32 mouse cellular contexts compared by ENCODE assay signal in genomic region chr6:122598014-122598413, GRCm38 (mm10). TPM values are rescaled to one million over a fixed set of nuclear protein-coding genes. Genes with fewer than 3 reads are reported as not detected.
DNase-seq lines count a peak whose midpoint lies in the region; ATAC-seq and TF ChIP-seq lines count a peak whose summit lies in the region.
"Had no signal": no experiment of that assay in that cellular context is flagged by ENCODE, and none has a peak within 500 bp of the region (broad histone marks: within the 10 kb centered on the region; RNA-seq: fewer than 3 reads in every experiment).

No protein-coding gene starts in this region.

- no peak for TF ChIP-seq CTCF in left cerebral cortex, adult 2 months (IDR thresholded peaks at IDR 0.05)

- H3K27me3 ChIP-seq in heart, embryonic 12.5 days (replicated peaks) = no peaks in the 10 kb centered on the region
- no peaks in the 10 kb centered on the region for H3K27me3 ChIP-seq in midbrain, embryonic 16.5 days (ENCODE audit: control insufficient read depth, insufficient read depth, low read depth, low read length)
- H3K27me3 ChIP-seq: forebrain, embryonic 13.5 days; hindbrain, embryonic 12.5 days; kidney, embryonic 15.5 days; neural tube, embryonic 15.5 days had no signal

- intact Hi-C loops in left cerebral cortex, adult 2 months (cut with DNase I) = no loop called here

- no peak for ATAC-seq in heart, embryonic 12.5 days (ENCODE audit: insufficient number of reproducible peaks, low FRiP score)
- ATAC-seq in megakaryocyte-erythroid progenitor cell, adult 5-6 weeks (replicated peaks; ENCODE audit: low FRiP score, low TSS enrichment, poor library complexity, severe bottlenecking) = peak; percentile 32
- no peak for ATAC-seq in midbrain, embryonic 16.5 days
- ATAC-seq: intestine, postnatal 0 days had no signal

- no peaks in the 10 kb centered on the region for H3K36me3 ChIP-seq in heart, embryonic 12.5 days
- H3K36me3 ChIP-seq in midbrain, embryonic 16.5 days (ENCODE audit: control insufficient read depth, insufficient read depth, low read length) = no peaks in the 10 kb centered on the region
- H3K36me3 ChIP-seq: hindbrain, embryonic 12.5 days; kidney, embryonic 15.5 days; midbrain, embryonic 10.5 days; neural tube, embryonic 15.5 days had no signal

- no peak overlapping the region for H3K9ac ChIP-seq in heart, embryonic 12.5 days
- H3K9ac ChIP-seq in midbrain, embryonic 16.5 days (ENCODE audit: low read depth, low read length) = no peak overlapping the region
- H3K9ac ChIP-seq: forebrain, embryonic 13.5 days; hindbrain, embryonic 12.5 days; kidney, embryonic 15.5 days; neural tube, embryonic 15.5 days had no signal

- H3K4me1 ChIP-seq in heart, embryonic 12.5 days (replicated peaks) = no peaks in the 10 kb centered on the region
- H3K4me1 ChIP-seq in midbrain, embryonic 16.5 days (ENCODE audit: control insufficient read depth, insufficient read depth, low read length) = peaks cover 5% of the 10 kb centered on the region; the same call in 1 of the 2 replicates
- H3K4me1 ChIP-seq: hindbrain, embryonic 12.5 days; kidney, embryonic 15.5 days had no signal

- no peak overlapping the region for H3K27ac ChIP-seq in heart, embryonic 12.5 days (ENCODE audit: poor library complexity, severe bottlenecking)
- H3K27ac ChIP-seq in midbrain, embryonic 16.5 days (ENCODE audit: low read length) = no peak overlapping the region
- no peak overlapping the region for H3K27ac ChIP-seq in left cerebral cortex, adult 2 months
- H3K27ac ChIP-seq: forebrain, embryonic 13.5 days; hindbrain, embryonic 12.5 days; kidney, embryonic 15.5 days; midbrain, embryonic 10.5 days; neural tube, embryonic 15.5 days; stomach, postnatal 0 days had no signal

- no peak overlapping the region for H3K4me3 ChIP-seq in heart, embryonic 12.5 days
- H3K4me3 ChIP-seq in midbrain, embryonic 16.5 days (ENCODE audit: low read depth, low read length) = no peak overlapping the region
- no peak overlapping the region for H3K4me3 ChIP-seq in left cerebral cortex, adult 2 months
- H3K4me3 ChIP-seq: forebrain, embryonic 13.5 days; hindbrain, embryonic 12.5 days; kidney, embryonic 15.5 days; midbrain, embryonic 10.5 days; neural tube, embryonic 15.5 days had no signal

- peak; percentile 90 for DNase-seq in heart, adult 11 months
- peak; percentile 16 to 31 for DNase-seq in spleen, postnatal 36 days (ENCODE audit: low spot score in 2 of 2)
- DNase-seq in spleen, adult 12 weeks (ENCODE audit: low spot score) = no peak
- DNase-seq in left cerebral cortex, adult 2 months (ENCODE audit: extremely low spot score in 1 of 2, low spot score in 2 of 2) = no peak
- DNase-seq in cerebellum, adult 9-10 months = no peak
- DNase-seq: adrenal gland, postnatal 25 days; cerebellum, adult 11-12 months; cerebellum, postnatal 36 days; gastrocnemius, adult 2 months; kidney, postnatal 4 days; layer of hippocampus, adult 9-11 months; lung, adult 2 months; lung, postnatal 14 days; right cerebral cortex, postnatal 14 days; thymus, adult 2 months had no signal

- no peaks in the 10 kb centered on the region for H3K9me3 ChIP-seq in heart, embryonic 12.5 days (replicated peaks)
- no peaks in the 10 kb centered on the region for H3K9me3 ChIP-seq in midbrain, embryonic 16.5 days (replicated peaks; ENCODE audit: control insufficient read depth, low read length, poor library complexity, severe bottlenecking)
- H3K9me3 ChIP-seq: forebrain, embryonic 13.5 days; hindbrain, embryonic 12.5 days; kidney, embryonic 15.5 days; midbrain, embryonic 10.5 days; neural tube, embryonic 15.5 days had no signal

- WGBS in heart, embryonic 12.5 days = 88% methylated on average over 4 of the region's 4 CpGs
- over 99% methylated on average over 4 of the region's 4 CpGs for WGBS in midbrain, embryonic 16.5 days

- no peak overlapping the region for H3K4me2 ChIP-seq in heart, embryonic 12.5 days
- H3K4me2 ChIP-seq in midbrain, embryonic 16.5 days (ENCODE audit: low read length) = no peak overlapping the region
- H3K4me2 ChIP-seq: forebrain, embryonic 13.5 days; heart, embryonic 11.5 days; hindbrain, embryonic 12.5 days; kidney, embryonic 15.5 days; neural tube, embryonic 15.5 days had no signal

RNA-seq across cellular contexts. Expression of gene Apobec1, which starts 4.2 kb away (rescaled TPM):
- 1.9 and 3.0 TPM in 2 replicates for polyA plus RNA-seq in heart, embryonic 12.5 days (2016; fragmentation: Nextera tagmentation; extraction: Ambion mirVana)
- 11.5 and 30.2 TPM in 2 replicates for total RNA-seq in megakaryocyte-erythroid progenitor cell, adult 5-6 weeks (2014; fragmentation: Nextera tagmentation)
- 3.1 and 6.2 TPM in 2 replicates for total RNA-seq in megakaryocyte-erythroid progenitor cell, adult 5-6 weeks (2017)
- 0.66 and 1.7 TPM in 2 replicates for polyA plus RNA-seq in midbrain, embryonic 16.5 days (2015; fragmentation: Nextera tagmentation; extraction: Ambion mirVana)
- 1 to 10 TPM; 1.3 to 1.9 TPM for total RNA-seq in left cerebral cortex, adult 2 months (2021)

RNA-seq across cellular contexts. Expression of gene Gdf3, which starts 11.9 kb away (rescaled TPM):
- polyA plus RNA-seq in heart, embryonic 12.5 days (2016; fragmentation: Nextera tagmentation; extraction: Ambion mirVana) = 0.14 and 0.28 TPM in 2 replicates
- total RNA-seq in megakaryocyte-erythroid progenitor cell, adult 5-6 weeks (2014; fragmentation: Nextera tagmentation) = 14.1 and 24.4 TPM in 2 replicates
- total RNA-seq in megakaryocyte-erythroid progenitor cell, adult 5-6 weeks (2017) = 9.7 and 15.2 TPM in 2 replicates
- 0.09 TPM in 1 of 2 replicates, not detected in the other for polyA plus RNA-seq in midbrain, embryonic 16.5 days (2015; fragmentation: Nextera tagmentation; extraction: Ambion mirVana)
- not detected for total RNA-seq in left cerebral cortex, adult 2 months (2021)
- total RNA-seq: adrenal gland, postnatal 25 days; gastrocnemius, adult 2 months; gastrocnemius, postnatal 4 days; heart, postnatal 10 days; left cerebral cortex, adult 18-20 months; left cerebral cortex, postnatal 36 days; midbrain, postnatal 0 days had no signal
- polyA plus RNA-seq: embryonic facial prominence, embryonic 14.5 days; forebrain, embryonic 13.5 days; kidney, embryonic 15.5 days; lung, adult 2 months; midbrain, postnatal 0 days; stomach, postnatal 0 days had no signal

RNA-seq across cellular contexts. Expression of gene Dppa3, which starts 28.2 kb away (rescaled TPM):
- polyA plus RNA-seq in heart, embryonic 12.5 days (2016; fragmentation: Nextera tagmentation; extraction: Ambion mirVana) = not detected in 2 replicates
- not detected in 2 replicates for total RNA-seq in megakaryocyte-erythroid progenitor cell, adult 5-6 weeks (2014; fragmentation: Nextera tagmentation)
- total RNA-seq in megakaryocyte-erythroid progenitor cell, adult 5-6 weeks (2017) = not detected in 2 replicates
- not detected in 2 replicates for polyA plus RNA-seq in midbrain, embryonic 16.5 days (2015; fragmentation: Nextera tagmentation; extraction: Ambion mirVana)
- total RNA-seq in left cerebral cortex, adult 2 months (2021) = not detected
- total RNA-seq: adrenal gland, postnatal 25 days; gastrocnemius, adult 2 months; gastrocnemius, postnatal 4 days; heart, postnatal 10 days; left cerebral cortex, adult 18-20 months; left cerebral cortex, postnatal 36 days; midbrain, postnatal 0 days had no signal
- polyA plus RNA-seq: embryonic facial prominence, embryonic 14.5 days; forebrain, embryonic 13.5 days; heart, embryonic 11.5 days; hindbrain, embryonic 12.5 days; intestine, postnatal 0 days; kidney, embryonic 15.5 days; lung, adult 2 months; midbrain, embryonic 10.5 days; midbrain, postnatal 0 days; neural tube, embryonic 15.5 days; stomach, postnatal 0 days had no signal

RNA-seq across cellular contexts. Expression of gene Aicda, which starts 44.4 kb away (rescaled TPM):
- polyA plus RNA-seq in heart, embryonic 12.5 days (2016; fragmentation: Nextera tagmentation; extraction: Ambion mirVana) = not detected in 2 replicates
- total RNA-seq in megakaryocyte-erythroid progenitor cell, adult 5-6 weeks (2014; fragmentation: Nextera tagmentation) = not detected in 2 replicates
- total RNA-seq in megakaryocyte-erythroid progenitor cell, adult 5-6 weeks (2017) = not detected in 2 replicates
- 0.24 and 0.31 TPM in 2 replicates for polyA plus RNA-seq in midbrain, embryonic 16.5 days (2015; fragmentation: Nextera tagmentation; extraction: Ambion mirVana)
- total RNA-seq in left cerebral cortex, adult 2 months (2021) = not detected
- total RNA-seq: adrenal gland, postnatal 25 days; gastrocnemius, adult 2 months; gastrocnemius, postnatal 4 days; heart, postnatal 10 days; left cerebral cortex, adult 18-20 months; left cerebral cortex, postnatal 36 days had no signal
- polyA plus RNA-seq: intestine, postnatal 0 days; kidney, embryonic 15.5 days; lung, adult 2 months; midbrain, embryonic 10.5 days; stomach, postnatal 0 days had no signal

Comparison
In these comparisons a context has a peak if more than half of its experiments do, and no peak if none do; other contexts are left out.
1. DNase-seq: peak in heart, adult 11 months (single experiment) and spleen, postnatal 36 days (2 of 2); none in spleen, adult 12 weeks (single experiment), left cerebral cortex, adult 2 months (0 of 2) and cerebellum, adult 9-10 months (single experiment).
2. RNA of gene Gdf3, which starts 11.9 kb away (total RNA-seq): 9.7 to 24.4 TPM in megakaryocyte-erythroid progenitor cell, adult 5-6 weeks; not detected in left cerebral cortex, adult 2 months; every median in the first group is over 10 times any median in the second.